8 mouse cellular contexts compared by ENCODE assay signal in genomic region chr13:54073491-54073890, GRCm38 (mm10). TPM values are rescaled to one million over a fixed set of nuclear protein-coding genes. Genes with fewer than 3 reads are reported as not detected.
DNase-seq lines count a peak whose midpoint lies in the region; ATAC-seq and TF ChIP-seq lines count a peak whose summit lies in the region.

No protein-coding gene starts in this region.

- 80% methylated on average over 2 of the region's 2 CpGs for WGBS in midbrain, postnatal 0 days
- 74% methylated on average over 2 of the region's 2 CpGs for WGBS in midbrain, embryonic 13.5 days
- 66% methylated on average over 2 of the region's 2 CpGs for WGBS in stomach, embryonic 16.5 days

- no peak for ATAC-seq in midbrain, postnatal 0 days (ENCODE audit: low FRiP score)
- ATAC-seq in midbrain, embryonic 13.5 days, result no peak
- no peak for ATAC-seq in stomach, embryonic 16.5 days (ENCODE audit: insufficient read depth, low FRiP score)

- no peak overlapping the region for H3K9ac ChIP-seq in midbrain, postnatal 0 days (replicated peaks; ENCODE audit: low read length, poor library complexity, severe bottlenecking)
- H3K9ac ChIP-seq in midbrain, embryonic 13.5 days (replicated peaks), result no peak overlapping the region
- H3K9ac ChIP-seq in stomach, embryonic 16.5 days (ENCODE audit: low read length), result no peak overlapping the region

- TF ChIP-seq CTCF in midbrain, postnatal 0 days (IDR thresholded peaks at IDR 0.05), result no peak

- no peaks in the 10 kb centered on the region for H3K9me3 ChIP-seq in midbrain, postnatal 0 days (ENCODE audit: low read length)
- H3K9me3 ChIP-seq in midbrain, embryonic 13.5 days, result no peaks in the 10 kb centered on the region
- no peaks in the 10 kb centered on the region for H3K9me3 ChIP-seq in stomach, embryonic 16.5 days (replicated peaks; ENCODE audit: control insufficient read depth, low read length)

- H3K4me2 ChIP-seq in midbrain, postnatal 0 days (ENCODE audit: low read depth, low read length, poor library complexity, severe bottlenecking), result peak overlapping the region; percentile 74
- no peak overlapping the region for H3K4me2 ChIP-seq in midbrain, embryonic 13.5 days (replicated peaks)
- H3K4me2 ChIP-seq in stomach, embryonic 16.5 days (ENCODE audit: low read depth, low read length), result peak overlapping the region; percentile 78

- 0 out of 2 replicates have a peak, but pooled peaks cover 7% of the 10 kb centered on the region for H3K4me1 ChIP-seq in midbrain, postnatal 0 days (ENCODE audit: insufficient read depth, low read length)
- peaks cover 23% of the 10 kb centered on the region for H3K4me1 ChIP-seq in midbrain, embryonic 13.5 days (replicated peaks)
- peaks cover 13% of the 10 kb centered on the region for H3K4me1 ChIP-seq in stomach, embryonic 16.5 days (ENCODE audit: control insufficient read depth, insufficient read depth, low read length)

- peak; percentile 37 for DNase-seq in adrenal gland, postnatal 14 days
- DNase-seq in adrenal gland, postnatal 4 days (ENCODE audit: low spot score in 2 of 2), result no peak
- no peak for DNase-seq in midbrain, postnatal 0 days (ENCODE audit: low spot score)
- DNase-seq in kidney, postnatal 36 days, result peak; percentile 65 to 67
- DNase-seq in thymus, postnatal 25 days, result no peak
- no peak for DNase-seq in left cerebral cortex, adult 9 months (ENCODE audit: low spot score in 2 of 2)

- no peak overlapping the region for H3K4me3 ChIP-seq in midbrain, postnatal 0 days (ENCODE audit: low read depth, low read length)
- H3K4me3 ChIP-seq in midbrain, embryonic 13.5 days (replicated peaks), result no peak overlapping the region
- H3K4me3 ChIP-seq in stomach, embryonic 16.5 days (replicated peaks; ENCODE audit: low read length), result no peak overlapping the region

- no peaks in the 10 kb centered on the region for H3K36me3 ChIP-seq in midbrain, postnatal 0 days (ENCODE audit: insufficient read depth, low read length)
- H3K36me3 ChIP-seq in midbrain, embryonic 13.5 days, result peaks cover 4% of the 10 kb centered on the region; the same call in 1 of the 2 replicates
- H3K36me3 ChIP-seq in stomach, embryonic 16.5 days (ENCODE audit: control insufficient read depth, insufficient read depth, low read length), result no peaks in the 10 kb centered on the region

- H3K27ac ChIP-seq in midbrain, postnatal 0 days (ENCODE audit: low read depth, low read length), result no peak overlapping the region; the same call in 1 of the 2 replicates
- no peak overlapping the region for H3K27ac ChIP-seq in midbrain, embryonic 13.5 days
- no peak overlapping the region; the same call in 1 of the 2 replicates for H3K27ac ChIP-seq in stomach, embryonic 16.5 days (ENCODE audit: low read length)

- no peaks in the 10 kb centered on the region for H3K27me3 ChIP-seq in midbrain, postnatal 0 days (ENCODE audit: insufficient read depth, low read length)
- H3K27me3 ChIP-seq in midbrain, embryonic 13.5 days, result no peaks in the 10 kb centered on the region
- H3K27me3 ChIP-seq in stomach, embryonic 16.5 days (ENCODE audit: control insufficient read depth, insufficient read depth, low read length), result no peaks in the 10 kb centered on the region

RNA-seq across cellular contexts. Expression of gene Sfxn1, which starts 1.8 kb away (rescaled TPM):
- 62.8 and 65.8 TPM in 2 replicates for total RNA-seq in adrenal gland, postnatal 14 days (2021)
- total RNA-seq in adrenal gland, postnatal 4 days (2021), result 10 to 100 TPM; 60.8 to 65.4 TPM
- total RNA-seq in midbrain, postnatal 0 days (2014; rRNA removed), result 81.8 and 93.2 TPM in 2 replicates
- polyA plus RNA-seq in midbrain, postnatal 0 days (2015; fragmentation: Nextera tagmentation; extraction: Ambion mirVana), result 128 and 137 TPM in 2 replicates
- 82.2 and 86.3 TPM in 2 replicates for polyA plus RNA-seq in midbrain, embryonic 13.5 days (2015; fragmentation: Nextera tagmentation; extraction: Ambion mirVana)
- polyA plus RNA-seq in stomach, embryonic 16.5 days (2015; fragmentation: Nextera tagmentation; extraction: Ambion mirVana), result 57.4 and 64.0 TPM in 2 replicates

RNA-seq across cellular contexts. Expression of gene Drd1, which starts 18.0 kb away (rescaled TPM):
- total RNA-seq in adrenal gland, postnatal 14 days (2021), result 0.30 and 0.34 TPM in 2 replicates
- total RNA-seq in adrenal gland, postnatal 4 days (2021), result under 1 TPM; 0.34 to 0.73 TPM
- 2.1 and 3.4 TPM in 2 replicates for total RNA-seq in midbrain, postnatal 0 days (2014; rRNA removed)
- 1.9 and 2.4 TPM in 2 replicates for polyA plus RNA-seq in midbrain, postnatal 0 days (2015; fragmentation: Nextera tagmentation; extraction: Ambion mirVana)
- polyA plus RNA-seq in midbrain, embryonic 13.5 days (2015; fragmentation: Nextera tagmentation; extraction: Ambion mirVana), result 1.2 and 2.0 TPM in 2 replicates
- 0.49 and 0.55 TPM in 2 replicates for polyA plus RNA-seq in stomach, embryonic 16.5 days (2015; fragmentation: Nextera tagmentation; extraction: Ambion mirVana)

Comparison
In these comparisons a context has a peak if more than half of its experiments do, and no peak if none do; other contexts are left out.
1. DNase-seq: peak in adrenal gland, postnatal 14 days (single experiment) and kidney, postnatal 36 days (2 of 2); none in adrenal gland, postnatal 4 days (0 of 2), midbrain, postnatal 0 days (single experiment), thymus, postnatal 25 days (single experiment) and left cerebral cortex, adult 9 months (0 of 2).